Mouse (Mus musculus) ES-Bruce4 (cell line): ENCODE data around the gene Alkbh8. TPM values are rescaled to one million over a fixed set of nuclear protein-coding genes. Genes with fewer than 3 reads are reported as not detected.
A peak's percentile ranks its signal among the peaks of the same experiment; 100 is the strongest.
"Not testable (repeated sequence)": the region's sequence is repeated elsewhere in the genome, so short reads cannot be mapped to it uniquely, and the experiment has no call there.

Experiments
- H3K27ac ChIP-seq: 2 replicates; pipeline ENCODE4 v1.5.1; 2012; ENCODE audit warnings: low read length, inconsistent platforms; ENCODE audit not compliant: insufficient read depth
- H3K27me3 ChIP-seq: 2 replicates; pipeline ENCODE4 v1.6.1; 2012; ENCODE audit warnings: mild to moderate bottlenecking, low read length, inconsistent platforms; ENCODE audit not compliant: control insufficient read depth, poor library complexity, insufficient read depth, severe bottlenecking
- H3K36me3 ChIP-seq: 2 replicates; pipeline ENCODE4 v1.6.1; 2012; ENCODE audit warnings: inconsistent platforms, mild to moderate bottlenecking, low read length, moderate library complexity; ENCODE audit not compliant: control insufficient read depth, poor library complexity, insufficient read depth, severe bottlenecking
- H3K4me1 ChIP-seq: one replicate; pipeline ENCODE4 v1.8.1; 2011; ENCODE audit warnings: low read length; ENCODE audit not compliant: control insufficient read depth, insufficient read depth
- H3K4me3 ChIP-seq: 2 replicates; pipeline ENCODE4 v1.5.1; 2011; ENCODE audit warnings: low read depth, mild to moderate bottlenecking, low read length
- H3K9ac ChIP-seq: 2 replicates; pipeline ENCODE4 v1.6.1; 2012; ENCODE audit warnings: low read depth, mild to moderate bottlenecking, inconsistent platforms; ENCODE audit not compliant: poor library complexity, severe bottlenecking
- H3K9me3 ChIP-seq: replicated peaks from 2 replicates; pipeline ENCODE4 v1.6.1; 2012; ENCODE audit warnings: mild to moderate bottlenecking, low read length, inconsistent platforms; ENCODE audit not compliant: control insufficient read depth, poor library complexity, insufficient read depth, severe bottlenecking
- CTCF ChIP-seq: IDR thresholded peaks from one replicate; pipeline ENCODE4 v1.8.1; 2011; ENCODE audit warnings: low read depth, low read length
- EP300 ChIP-seq: IDR thresholded peaks from 2 replicates; pipeline ENCODE4 v1.6.1; 2011; ENCODE audit warnings: low read depth, low read length; ENCODE audit not compliant: insufficient read depth
- POLR2A ChIP-seq: IDR thresholded peaks from one replicate; pipeline ENCODE4 v1.8.1; 2011; ENCODE audit warnings: low read length; ENCODE audit not compliant: insufficient read depth
- polyA plus RNA-seq: library from polyadenylated mRNA; stranded (reverse); fragments of >200 nt; gene quantifications from 2 replicates; pipeline ENCODE4 v1.2.4, GENCODE M21; 2011; ENCODE audit warnings: low read depth; ENCODE audit not compliant: missing spikeins, insufficient read depth, insufficient read length

Alkbh8 gene
- polyA plus RNA-seq, 1 experiment: 24.2 TPM

DNA sequence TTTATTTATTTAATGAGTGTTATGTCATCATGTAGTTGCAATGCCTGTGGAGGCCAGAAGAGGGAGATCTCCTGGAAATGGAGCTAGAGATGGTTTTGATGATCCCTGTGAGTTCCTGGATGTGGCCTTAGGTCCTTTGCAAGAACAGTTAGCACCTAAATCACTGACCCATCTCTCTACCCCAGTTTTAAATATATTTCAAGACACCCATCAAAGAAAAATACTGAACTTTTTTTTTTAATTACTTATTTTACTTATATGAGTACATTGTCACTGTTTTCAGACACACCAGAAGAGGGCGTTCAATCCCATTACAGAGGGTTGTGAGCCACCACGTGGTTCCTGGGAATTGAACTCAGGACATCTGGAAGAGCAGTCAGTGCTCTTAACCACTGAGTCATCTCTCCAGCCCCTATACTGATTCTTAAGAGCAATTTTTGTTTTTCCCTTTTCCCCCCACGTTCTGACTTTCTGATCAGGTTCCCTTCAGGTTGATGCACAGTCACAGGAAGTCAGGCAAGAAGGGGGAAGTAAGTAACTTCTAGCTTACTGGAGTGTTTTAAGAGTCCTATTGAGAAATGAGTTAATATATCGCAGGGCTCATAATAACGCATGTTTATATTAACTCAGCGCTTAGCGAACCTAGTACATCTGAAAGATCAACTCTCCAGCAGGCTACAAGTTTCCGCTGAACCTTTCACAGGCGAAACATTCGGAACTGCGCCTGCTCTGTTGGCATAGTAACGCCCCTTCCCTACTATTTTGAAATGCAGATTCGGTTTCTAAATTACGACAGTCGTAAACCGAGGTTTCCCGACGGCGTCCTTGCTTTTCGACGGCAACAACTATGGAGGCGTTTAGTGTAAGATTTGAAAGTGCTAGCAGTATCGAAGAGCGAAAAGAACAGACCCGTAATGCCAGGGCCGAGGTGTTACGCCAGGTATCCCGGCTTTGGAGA, 68.6 kb downstream of the Alkbh8 start, which contains the start of gene Cwf19l2:
TSS of gene Cwf19l2 (plus strand) at position 342 of the 958 bp plus-strand sequence.
- TF ChIP-seq EP300 (no peak), CTCF (peak; percentile 7)
- Histone ChIP-seq H3K27me3 (no peaks in the 10 kb centered on the region), H3K9ac (peak within 1 kb of the TSS; percentile 99), H3K36me3 (no peaks in the 10 kb centered on the region), H3K4me3 (peak within 1 kb of the TSS; percentile 100), H3K27ac (peak within 1 kb of the TSS; percentile 79; the same call in 1 of the 2 replicates), H3K9me3 (no peaks in the 10 kb centered on the region), H3K4me1 (no peaks in the 10 kb centered on the region)

DNA sequence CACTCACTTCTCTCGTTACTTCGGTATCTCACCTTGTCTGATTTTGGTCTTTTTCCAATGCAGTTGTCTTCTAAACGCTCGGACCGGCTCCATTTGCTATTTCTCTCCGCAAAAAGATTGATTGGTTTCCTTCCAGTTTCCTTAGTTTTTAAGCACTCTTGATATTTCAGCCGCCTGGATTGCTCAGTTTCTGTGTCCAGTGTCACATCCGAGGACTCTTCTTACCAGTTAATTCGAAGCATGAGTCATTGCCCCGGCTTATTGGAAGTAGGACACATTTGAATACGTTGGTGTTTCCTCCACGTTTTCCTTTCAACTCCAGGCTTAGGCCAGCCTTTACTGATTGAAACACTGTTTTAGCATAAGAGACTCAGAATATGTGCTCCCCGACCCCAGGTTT, 69.4 kb downstream of the Alkbh8 start:
- no peaks in the 10 kb centered on the region for H3K4me1 ChIP-seq
- peak overlapping the region; percentile 100 for H3K4me3 ChIP-seq
- TF ChIP-seq CTCF (no peak), POLR2A (no peak), EP300 (no peak)
- H3K27me3 ChIP-seq: no peaks in the 10 kb centered on the region
- H3K9ac ChIP-seq: peak overlapping the region; percentile 99
- H3K27ac ChIP-seq: peak overlapping the region; percentile 75; the same call in 1 of the 2 replicates
- H3K36me3 ChIP-seq: no peaks in the 10 kb centered on the region
- no peaks in the 10 kb centered on the region for H3K9me3 ChIP-seq

DNA sequence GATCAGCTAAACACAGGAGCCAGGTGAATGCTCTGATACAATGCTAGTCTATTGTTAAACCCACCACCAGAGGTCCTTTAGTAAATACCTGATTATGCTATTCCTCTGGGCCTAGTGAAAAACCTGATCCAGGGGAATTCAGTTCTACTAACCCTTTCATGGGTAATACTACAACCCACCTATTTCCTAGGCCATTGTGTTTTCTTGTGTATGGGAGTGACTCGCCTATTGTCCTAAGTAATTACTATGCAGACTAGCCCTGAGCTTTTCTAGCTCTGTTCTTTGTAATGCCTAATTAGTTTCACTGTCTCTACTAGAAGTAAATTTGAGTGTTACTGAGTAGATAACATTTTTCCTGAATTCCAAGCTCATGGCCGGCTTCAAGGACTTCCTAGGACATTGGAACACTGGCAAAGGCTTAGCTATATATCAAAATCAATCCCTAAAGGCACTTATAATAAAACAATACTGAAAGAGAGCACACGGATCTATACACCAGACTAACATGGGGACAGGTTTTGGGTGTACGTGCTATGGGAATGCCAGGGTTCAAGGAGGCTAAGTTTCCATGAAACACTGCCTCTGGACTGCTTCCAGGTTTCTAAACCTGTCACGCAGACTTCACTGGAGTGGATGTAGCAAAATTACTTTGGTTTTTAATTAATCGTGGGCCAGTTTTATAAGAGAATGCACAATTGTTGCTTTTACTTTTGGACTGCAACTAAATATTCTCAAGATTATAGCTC, 104.8 kb downstream of the Alkbh8 start:
- H3K4me3 ChIP-seq, H3K9ac ChIP-seq, H3K27me3 ChIP-seq, H3K9me3 ChIP-seq, H3K36me3 ChIP-seq, H3K4me1 ChIP-seq: not testable (repeated sequence)
- peak overlapping the region; percentile 95 for H3K27ac ChIP-seq

Other genes with a start within 250 kb of the Alkbh8 start
- gene Cwf19l2, start 68.5 kb downstream of the Alkbh8 start, polyA plus RNA-seq: 43.3 and 47.8 TPM in 2 replicates
- 3.1 and 4.2 TPM in 2 replicates for gene Gucy1a2, start 197.6 kb downstream of the Alkbh8 start, polyA plus RNA-seq